Mouse (Mus musculus) hindlimb bud, embryonic 11.5 days (tissue): ENCODE data around the gene Rpia.

Experiments
- DNase-seq: peaks from one replicate; pipeline ENCODE4 v3.0.0-alpha.2; 2012; ENCODE audit warnings: low read depth, low spot score; ENCODE audit errors: extremely low spot score

Rpia gene

DNA sequence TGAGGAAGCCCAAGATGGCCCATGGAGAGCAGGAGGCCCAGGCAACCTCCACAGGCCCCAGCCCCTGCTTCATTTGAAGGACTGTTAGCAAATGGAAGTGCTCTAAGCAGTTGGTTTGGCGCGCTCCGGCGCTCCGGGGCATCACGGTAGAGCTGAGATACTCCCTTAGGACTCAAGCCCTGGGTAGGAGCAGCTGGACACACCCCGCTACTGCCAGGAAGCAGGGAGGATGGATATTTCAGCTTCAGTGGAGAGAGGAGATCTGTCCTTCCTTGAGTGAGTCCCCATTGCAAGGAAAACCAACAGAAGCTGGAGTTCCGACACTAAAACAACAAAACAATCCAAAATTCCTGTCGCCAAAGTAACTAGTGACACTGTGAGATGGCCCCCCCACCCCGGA lies 37.2 kb downstream of the Rpia start:
- DNase-seq = no peak

DNA sequence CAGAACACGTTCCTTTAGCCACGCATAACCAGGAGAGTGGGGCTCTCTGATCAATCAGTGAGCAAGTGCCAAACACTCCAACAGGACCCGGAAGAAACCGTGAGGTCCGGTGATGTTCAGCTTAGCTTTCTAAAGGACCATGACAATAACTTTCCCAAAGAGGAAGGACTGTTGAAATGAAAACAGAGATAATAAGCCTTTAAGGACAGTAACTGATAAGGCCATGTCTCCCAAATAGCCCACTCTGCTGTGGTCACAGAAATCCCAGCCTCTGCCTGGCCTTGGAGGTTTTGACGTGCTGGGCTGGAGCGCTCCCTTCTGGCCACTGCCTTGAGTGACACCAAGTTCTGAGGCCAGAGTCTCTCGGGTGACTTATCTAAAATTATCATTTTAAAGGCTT lies 39.7 kb downstream of the Rpia start:
- no peak for DNase-seq

DNA sequence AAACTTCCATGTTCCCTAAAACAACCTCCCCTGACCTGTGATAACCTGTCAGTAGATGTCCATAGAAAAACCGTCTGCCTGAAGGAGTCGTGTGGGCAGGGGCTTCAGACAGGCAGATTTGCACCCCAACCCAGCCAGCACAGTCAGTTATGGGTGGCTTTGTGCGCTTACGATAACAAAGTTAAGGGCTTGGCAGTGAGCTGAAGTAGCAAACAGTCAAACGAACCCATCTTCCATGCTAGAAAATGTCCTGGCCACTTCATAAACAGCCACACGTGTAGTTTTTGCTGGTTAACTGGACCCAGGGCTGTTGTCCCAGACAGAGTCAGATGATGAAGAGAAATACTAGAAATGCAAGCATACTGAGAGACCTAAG lies 40.1 kb downstream of the Rpia start:
- no peak for DNase-seq

DNA sequence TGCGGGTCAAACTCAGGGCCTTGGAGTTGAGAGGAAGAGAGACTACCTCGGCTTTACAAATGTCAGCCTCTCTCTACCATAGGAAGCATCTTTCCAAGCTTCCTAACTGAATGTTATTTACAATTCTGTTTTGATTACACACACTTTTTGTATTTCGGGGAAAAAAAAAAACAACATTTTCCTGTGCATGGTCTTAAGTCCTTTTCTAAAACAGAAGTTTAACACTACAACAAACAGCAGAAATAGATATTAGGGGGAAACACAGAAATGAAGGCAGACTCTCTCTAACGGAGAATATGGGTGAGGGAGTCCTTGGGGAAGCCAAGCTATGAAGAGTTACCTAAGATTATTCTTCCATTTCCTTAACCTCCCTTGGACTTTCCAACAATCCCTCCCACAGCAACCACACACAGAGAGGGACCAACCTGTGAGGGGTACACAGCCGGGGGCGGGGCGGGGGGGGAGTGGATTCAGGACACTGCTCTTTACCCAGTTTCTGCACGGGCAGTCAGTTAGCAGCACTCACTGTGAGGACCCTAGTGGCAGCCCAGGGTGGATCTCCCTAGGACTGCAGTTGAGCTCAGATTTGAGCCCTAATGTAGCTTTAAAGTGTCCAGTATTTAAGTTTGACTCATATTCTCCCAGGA lies 40.7 kb downstream of the Rpia start:
- no peak for DNase-seq

GRCm38 (mm10) chr6:70749750-70750149 lies 42.3 kb downstream of the Rpia start:
- DNase-seq = peak; percentile 35

- no peak for DNase-seq
These were observed 44.3 kb downstream of the Rpia start for GRCm38 (mm10) chr6:70747702-70748101.

DNA sequence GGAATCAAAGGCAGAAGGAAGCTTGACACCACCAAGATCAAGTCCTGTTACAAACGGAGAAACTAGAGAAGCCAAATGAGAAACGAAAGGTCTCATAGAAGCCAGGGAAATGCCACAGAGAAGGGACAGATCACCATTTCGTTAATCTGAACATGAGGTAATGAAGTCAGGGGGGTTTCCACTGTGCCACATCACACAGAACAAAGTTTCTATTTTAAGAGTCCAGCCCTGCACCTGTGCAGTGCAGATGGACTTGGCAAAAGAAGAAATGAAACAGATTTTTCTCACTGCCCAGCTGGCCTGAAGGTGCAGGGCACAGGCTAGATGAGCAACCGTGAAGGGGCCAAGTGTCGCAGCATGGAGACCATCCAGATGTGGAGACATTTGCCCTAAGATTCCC lies 48.1 kb downstream of the Rpia start:
- no peak for DNase-seq

DNA sequence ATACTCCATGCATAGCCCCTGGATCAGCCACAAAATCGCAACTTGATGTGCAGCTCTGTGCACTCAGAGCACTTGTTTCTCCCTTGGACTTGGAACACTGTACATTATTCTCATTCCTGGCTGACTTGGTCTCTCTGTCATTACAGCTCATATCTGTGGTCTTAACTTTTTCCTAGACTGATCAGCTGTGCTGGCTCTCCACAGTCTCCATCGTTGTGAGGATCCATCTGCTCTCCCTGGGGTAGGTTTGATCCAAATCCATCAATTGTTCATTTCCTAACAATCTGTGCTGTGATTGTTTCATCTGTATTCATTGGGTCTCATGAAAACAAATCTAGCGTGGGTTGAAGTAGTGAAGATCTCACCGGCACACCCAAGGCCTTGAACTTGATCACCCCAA lies 49.2 kb downstream of the Rpia start:
- no peak for DNase-seq

DNA sequence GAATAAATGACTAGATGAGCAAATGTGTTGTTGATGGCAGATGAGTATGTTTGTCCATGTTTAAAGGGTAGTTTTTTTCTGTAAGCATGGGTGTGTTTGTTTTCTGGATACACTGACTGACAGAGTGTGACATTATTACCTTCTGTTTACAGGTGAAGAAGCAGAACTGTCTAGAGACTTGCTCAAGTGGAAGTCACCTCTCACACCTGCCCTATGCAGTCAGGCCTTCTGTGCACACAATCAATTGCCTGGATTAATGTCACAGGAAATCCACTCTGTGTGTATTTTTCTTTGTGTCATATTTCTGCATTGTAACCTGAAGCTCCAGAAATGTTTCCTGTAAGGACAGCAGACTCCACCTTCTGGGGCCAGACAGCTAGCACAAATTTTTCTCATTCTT lies 51.5 kb downstream of the Rpia start:
- no peak for DNase-seq

DNA sequence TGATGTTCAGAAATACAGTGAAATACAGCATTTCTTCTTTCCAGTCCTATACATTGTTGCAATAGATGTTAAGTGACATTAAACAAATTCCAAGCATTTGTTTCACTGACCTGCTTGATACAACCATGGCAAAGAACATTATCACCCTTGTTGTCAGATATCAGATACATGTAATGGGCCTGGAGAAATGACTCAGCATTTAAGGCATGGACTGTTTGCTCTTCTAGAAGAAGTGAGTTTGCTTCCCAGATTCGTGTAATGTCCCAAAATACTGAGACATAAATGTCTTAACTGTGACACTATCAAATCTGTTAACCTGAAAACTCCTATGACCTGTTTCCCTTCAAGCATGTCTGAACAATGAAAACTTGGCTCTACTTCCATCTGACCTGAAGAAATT lies 52.6 kb downstream of the Rpia start:
- no peak for DNase-seq

GRCm38 (mm10) chr6:70735528-70735927 lies 56.5 kb downstream of the Rpia start:
- no peak for DNase-seq

DNA sequence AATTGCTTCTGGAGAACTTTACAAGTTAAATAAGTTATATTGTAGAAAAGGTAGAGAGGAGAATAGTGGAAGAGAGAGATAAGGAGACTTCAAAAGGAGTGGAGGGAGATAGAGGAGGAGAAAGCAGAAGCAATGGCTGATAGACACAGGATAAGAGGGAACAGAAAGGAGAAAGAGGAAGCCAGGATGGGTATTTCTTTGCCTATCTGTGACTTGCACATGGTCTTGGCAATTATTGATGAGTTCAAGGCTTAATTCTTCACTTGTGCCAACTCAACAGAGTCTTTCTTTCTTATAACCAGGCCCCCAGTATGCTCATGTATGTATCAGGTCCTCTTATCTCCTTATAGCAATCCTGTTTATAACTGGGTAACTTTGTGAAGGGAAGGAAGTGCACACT lies 61.2 kb downstream of the Rpia start:
- DNase-seq = no peak

DNA sequence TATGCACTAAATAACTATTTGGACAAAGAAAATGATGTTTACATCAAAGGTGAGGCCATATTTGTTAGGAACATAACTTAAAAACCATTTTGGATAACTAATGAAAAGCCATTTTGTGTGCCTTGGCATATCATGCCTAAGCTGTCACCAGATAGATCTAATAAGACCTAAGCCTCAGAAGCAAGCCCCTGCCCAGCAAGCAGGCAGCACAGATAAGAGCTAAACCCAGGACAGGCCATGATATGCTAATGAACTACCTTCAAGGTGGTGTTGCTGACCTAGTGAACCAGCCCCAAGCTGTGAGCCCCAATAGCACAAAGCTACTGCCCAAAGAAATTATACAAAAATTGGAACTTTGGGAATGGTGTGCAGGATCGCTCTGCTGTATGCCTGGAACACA lies 62.9 kb downstream of the Rpia start:
- no peak for DNase-seq

GRCm38 (mm10) chr6:70727094-70727721 lies 64.8 kb downstream of the Rpia start:
- no peak for DNase-seq

- no peak for DNase-seq
These were observed 66.4 kb downstream of the Rpia start for GRCm38 (mm10) chr6:70725639-70726038.

DNA sequence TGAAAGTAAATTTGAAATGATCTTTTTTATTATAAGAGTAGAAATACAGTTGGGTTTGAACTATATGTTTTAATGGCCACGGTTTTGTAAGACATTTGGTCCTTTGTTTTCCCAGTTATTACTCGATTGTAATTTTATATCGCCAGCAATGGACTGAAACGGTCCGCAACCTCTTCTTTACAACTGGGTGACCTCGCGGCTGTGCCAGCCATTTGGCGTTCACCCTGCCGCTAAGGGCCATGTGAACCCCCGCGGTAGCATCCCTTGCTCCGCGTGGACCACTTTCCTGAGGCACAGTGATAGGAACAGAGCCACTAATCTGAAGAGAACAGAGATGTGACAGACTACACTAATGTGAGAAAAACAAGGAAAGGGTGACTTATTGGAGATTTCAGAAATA lies 67.3 kb downstream of the Rpia start:
- DNase-seq = no peak

DNA sequence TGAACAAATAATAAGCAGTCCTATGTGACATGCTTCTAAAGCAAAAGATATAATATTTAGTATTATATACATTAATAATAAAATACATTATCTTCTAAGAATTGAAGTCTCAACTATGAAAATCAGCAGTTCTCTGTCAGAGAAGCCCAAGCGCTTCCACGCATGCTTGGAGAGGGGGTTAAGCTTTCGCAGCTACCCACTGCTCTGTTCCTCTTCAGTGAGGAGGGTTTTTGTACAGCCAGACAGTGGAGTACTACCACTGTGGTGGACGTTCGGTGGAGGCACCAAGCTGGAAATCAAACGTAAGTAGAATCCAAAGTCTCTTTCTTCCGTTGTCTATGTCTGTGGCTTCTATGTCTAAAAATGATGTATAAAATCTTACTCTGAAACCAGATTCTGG lies 69.7 kb downstream of the Rpia start:
- no peak for DNase-seq

GRCm38 (mm10) chr6:70718760-70719159 lies 73.3 kb downstream of the Rpia start:
- DNase-seq = no peak

DNA sequence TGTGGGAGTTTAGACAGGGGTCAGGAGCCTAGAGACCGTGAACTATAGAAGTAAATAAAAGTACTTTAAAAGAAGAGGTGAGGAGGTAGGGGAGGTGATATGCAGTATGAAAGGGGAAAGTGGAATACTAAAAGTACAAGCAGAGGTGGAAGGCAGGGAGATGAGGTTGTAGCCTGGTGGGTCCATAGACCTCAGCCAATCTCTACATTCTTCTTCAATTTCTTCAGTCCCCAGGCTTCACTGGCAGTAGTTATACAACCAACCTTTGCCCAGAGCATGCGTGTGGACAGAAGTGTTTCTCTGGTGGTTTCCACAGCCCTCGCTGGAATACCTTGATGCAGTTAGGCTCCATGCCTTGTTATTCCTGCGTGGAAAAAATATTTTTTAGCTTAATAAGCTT lies 73.9 kb downstream of the Rpia start:
- DNase-seq = no peak

- DNase-seq = no peak
These were observed 75.2 kb downstream of the Rpia start for GRCm38 (mm10) chr6:70716701-70717393.
